Mouse (Mus musculus) hindbrain, postnatal 0 days (tissue): ENCODE results near the gene Olfr243. TPM values are rescaled to one million over a fixed set of nuclear protein-coding genes. Genes with fewer than 3 reads are reported as not detected.
"Not testable (repeated sequence)": the region's sequence is repeated elsewhere in the genome, so short reads cannot be mapped to it uniquely, and the experiment has no call there.

ENCODE experiments used
- ATAC-seq: fragments of 200-750 bp; cut with Nextera tagmentation; 2 replicates; pipeline ENCODE4 v1.8.0; 2017; ENCODE audit warnings: mild to moderate bottlenecking, moderate TSS enrichment, moderate library complexity
- DNase-seq: peaks from one replicate; pipeline ENCODE4 v3.0.0-alpha.2; 2015; ENCODE audit warnings: low spot score
- H3K27ac ChIP-seq: fragments of 300-500 bp; sonication (generic); 2 replicates; pipeline ENCODE4 v1.5.1; 2014; ENCODE audit warnings: mild to moderate bottlenecking
- H3K27me3 ChIP-seq: fragments of 300-500 bp; sonication (generic); 2 replicates; pipeline ENCODE4 v1.6.1; 2014; ENCODE audit warnings: low read length, mixed read lengths; ENCODE audit not compliant: insufficient read depth
- H3K36me3 ChIP-seq: fragments of 300-500 bp; sonication (generic); 2 replicates; pipeline ENCODE4 v1.6.1; 2014; ENCODE audit warnings: low read length, mixed read lengths; ENCODE audit not compliant: insufficient read depth
- H3K4me1 ChIP-seq: fragments of 300-500 bp; sonication (generic); 2 replicates; pipeline ENCODE4 v1.6.1; 2014; ENCODE audit warnings: antibody characterized with exemption, low read length, mixed read lengths; ENCODE audit not compliant: insufficient read depth
- H3K4me2 ChIP-seq: fragments of 300-500 bp; sonication (generic); 2 replicates; pipeline ENCODE4 v1.6.1; 2014; ENCODE audit warnings: low read depth, mild to moderate bottlenecking, low read length, moderate library complexity, mixed read lengths
- H3K4me3 ChIP-seq: fragments of 300-500 bp; sonication (generic); 2 replicates; pipeline ENCODE4 v1.5.1; 2014; ENCODE audit warnings: low read length
- H3K9ac ChIP-seq: fragments of 300-500 bp; sonication (generic); replicated peaks from 2 replicates; pipeline ENCODE4 v1.6.1; 2014; ENCODE audit warnings: mild to moderate bottlenecking, low read length, moderate library complexity, mixed read lengths
- H3K9me3 ChIP-seq: fragments of 300-500 bp; sonication (generic); 2 replicates; pipeline ENCODE4 v1.6.1; 2016; ENCODE audit warnings: low read length, mixed read lengths
- CTCF ChIP-seq: IDR thresholded peaks from 2 replicates; pipeline ENCODE4 v1.5.1; 2016; ENCODE audit warnings: antibody characterized with exemption, control low read depth, low read depth
- WGBS: fragments of 180-500 bp; shearing (Covaris S2); extraction: QIAGEN DNeasy Blood & Tissue Kit; methylation state at CpG from one replicate; pipeline ENCODE4 v1.1.7; 2014; 5-methylcytosine and 5-hydroxymethylcytosine counted together
- polyA plus RNA-seq: library from polyadenylated mRNA; unstranded; fragments of >200 nt; fragmentation: Nextera tagmentation; extraction: Ambion mirVana; gene quantifications from 2 replicates; pipeline ENCODE4 v1.2.1, GENCODE M21; 2015
- total RNA-seq: library from RNA; depleted of rRNA; stranded (reverse); fragments of >200 nt; gene quantifications from 2 replicates; pipeline ENCODE4 v1.2.3, GENCODE M21; 2014; rRNA removed

The Olfr243 gene
- total RNA-seq = not detected in 2 replicates
- not detected in 2 replicates for polyA plus RNA-seq

DNA sequence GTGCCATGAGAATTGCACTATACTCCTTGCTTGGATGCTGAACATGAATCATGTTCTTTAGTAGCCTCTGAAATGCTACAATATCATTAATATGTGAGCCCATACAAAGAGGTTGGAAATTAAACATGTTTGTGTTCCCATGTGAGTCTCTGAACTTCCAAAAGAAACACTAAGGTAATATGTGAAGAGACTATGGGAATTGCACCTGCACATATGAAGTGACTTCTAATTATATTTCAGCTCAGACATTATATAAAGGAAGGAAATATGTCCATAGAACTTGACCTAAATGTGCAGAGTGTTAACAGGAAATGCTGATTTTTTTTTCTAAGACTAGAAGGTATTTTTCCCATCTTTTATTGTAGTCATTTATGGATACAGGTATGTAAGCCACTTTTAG lies at the start of gene Olfr243:
Gene Olfr243 (plus strand): TSS at position 301 of the 400 bp plus-strand sequence.
- TF ChIP-seq CTCF = no peak
- ATAC-seq = no peak
- no peaks in the 10 kb centered on the region for H3K9me3 ChIP-seq

DNA sequence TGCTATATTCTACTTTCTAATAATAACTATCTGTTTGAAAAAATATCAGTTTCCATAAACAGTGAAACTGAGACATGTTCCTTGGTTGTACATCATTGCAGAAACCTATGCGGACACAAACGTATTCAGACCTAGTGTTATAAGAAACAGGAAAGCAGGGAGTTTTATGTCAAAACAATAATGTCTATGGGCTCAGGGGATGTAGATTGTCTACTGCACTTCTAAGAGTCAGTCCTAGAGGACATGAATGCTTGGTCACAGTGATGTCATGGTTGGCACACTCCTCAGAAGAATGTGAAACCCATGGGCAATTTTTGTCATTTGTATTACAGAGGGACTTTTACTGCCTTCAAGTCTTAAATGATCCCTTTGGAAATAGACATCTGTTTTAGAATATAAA lies 43.4 kb upstream of the Olfr243 start, which contains the start of gene Olfr624:
Gene Olfr624 (minus strand): TSS at position 101 of the 400 bp plus-strand sequence.
- Histone ChIP-seq H3K9ac (no peak within 1 kb of the TSS), H3K9me3 (no peaks in the 10 kb centered on the region), H3K4me2 (no peak within 1 kb of the TSS), H3K36me3 (no peaks in the 10 kb centered on the region), H3K4me1 (no peaks in the 10 kb centered on the region), H3K4me3 (no peak within 1 kb of the TSS), H3K27ac (no peak within 1 kb of the TSS), H3K27me3 (no peaks in the 10 kb centered on the region)
- DNase-seq (no peak), ATAC-seq (no peak)
- 94% methylated on average over 2 of the region's 2 CpGs for WGBS
- TF ChIP-seq CTCF = no peak

More for the DNA sequence above, at the start of gene Olfr243:
- Histone ChIP-seq H3K27me3 (no peaks in the 10 kb centered on the region), H3K36me3 (no peaks in the 10 kb centered on the region), H3K4me3 (no peak within 1 kb of the TSS), H3K4me1 (no peaks in the 10 kb centered on the region), H3K9ac (no peak within 1 kb of the TSS), H3K4me2 (no peak within 1 kb of the TSS), H3K27ac (no peak within 1 kb of the TSS)
- DNase-seq = no peak

DNA sequence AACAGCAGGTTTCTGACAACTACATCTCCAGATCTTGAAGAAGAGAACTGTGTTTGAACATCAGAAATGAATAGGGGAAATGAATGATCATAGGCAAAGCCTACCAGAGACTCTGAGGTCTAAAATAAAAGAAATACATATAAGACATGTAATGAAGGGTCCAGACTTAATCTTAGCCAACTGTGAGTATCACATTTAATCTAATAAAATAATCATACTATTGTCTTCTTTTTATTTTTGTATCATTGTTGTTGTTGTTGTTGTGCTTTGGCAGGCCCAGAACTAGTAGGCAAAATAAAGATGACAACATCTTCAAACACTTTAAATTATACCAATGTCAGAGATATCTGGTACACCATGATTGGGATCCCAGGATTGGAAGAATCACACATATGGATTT lies 32.1 kb upstream of the Olfr243 start, which contains the start of gene Olfr625-ps1:
Gene Olfr625-ps1 (plus strand): TSS at position 301 of the 400 bp plus-strand sequence.
- Histone ChIP-seq H3K36me3 (no peaks in the 10 kb centered on the region), H3K27me3 (no peaks in the 10 kb centered on the region), H3K4me1 (no peaks in the 10 kb centered on the region), H3K27ac (no peak within 1 kb of the TSS), H3K9ac (no peak within 1 kb of the TSS), H3K4me2 (no peak within 1 kb of the TSS), H3K4me3 (no peak within 1 kb of the TSS), H3K9me3 (no peaks in the 10 kb centered on the region)
- ATAC-seq (no peak), DNase-seq (no peak)
- no peak for TF ChIP-seq CTCF

DNA sequence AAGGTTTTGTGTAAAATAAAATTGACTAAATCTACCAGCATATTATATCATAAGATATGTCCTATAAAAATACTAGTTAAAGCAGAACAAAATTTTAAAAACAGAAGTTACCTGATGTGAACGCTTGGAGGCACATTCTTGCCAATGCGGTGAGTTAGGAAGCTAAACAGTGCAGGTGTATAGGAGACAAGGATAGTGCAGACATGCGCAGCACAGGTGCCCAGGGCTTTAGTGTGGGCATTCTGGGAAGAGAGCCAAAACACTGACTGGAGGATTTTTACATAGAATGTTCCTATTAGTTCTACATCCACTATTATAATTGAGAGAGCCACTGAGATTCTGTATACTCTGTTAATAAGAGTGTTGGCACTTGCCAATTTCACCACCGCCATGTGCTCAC lies 15.0 kb upstream of the Olfr243 start:
- Histone ChIP-seq H3K4me1 (no peaks in the 10 kb centered on the region), H3K27ac (no peak overlapping the region), H3K36me3 (no peaks in the 10 kb centered on the region), H3K4me3 (no peak overlapping the region), H3K4me2 (no peak overlapping the region), H3K9ac (no peak overlapping the region), H3K9me3 (no peaks in the 10 kb centered on the region), H3K27me3 (no peaks in the 10 kb centered on the region)
- WGBS = 80% methylated on average over 4 of the region's 4 CpGs
- ATAC-seq = no peak
- peak; percentile 28 for DNase-seq
- TF ChIP-seq CTCF = no peak

- Histone ChIP-seq H3K27me3 (no peaks in the 10 kb centered on the region), H3K27ac (no peak overlapping the region), H3K4me1 (no peaks in the 10 kb centered on the region), H3K36me3 (no peaks in the 10 kb centered on the region), H3K4me2 (no peak overlapping the region), H3K9ac (no peak overlapping the region), H3K4me3 (no peak overlapping the region), H3K9me3 (no peaks in the 10 kb centered on the region)
- no peak for DNase-seq
- 0 out of 2 replicates have a peak, but pooled peaks have one; percentile 6 for TF ChIP-seq CTCF
- WGBS = 41% methylated on average over 2 of the region's 2 CpGs
- no peak for ATAC-seq
These were observed 2.4 kb upstream of the Olfr243 start for GRCm38 (mm10) chr7:103712024-103712423.

DNA sequence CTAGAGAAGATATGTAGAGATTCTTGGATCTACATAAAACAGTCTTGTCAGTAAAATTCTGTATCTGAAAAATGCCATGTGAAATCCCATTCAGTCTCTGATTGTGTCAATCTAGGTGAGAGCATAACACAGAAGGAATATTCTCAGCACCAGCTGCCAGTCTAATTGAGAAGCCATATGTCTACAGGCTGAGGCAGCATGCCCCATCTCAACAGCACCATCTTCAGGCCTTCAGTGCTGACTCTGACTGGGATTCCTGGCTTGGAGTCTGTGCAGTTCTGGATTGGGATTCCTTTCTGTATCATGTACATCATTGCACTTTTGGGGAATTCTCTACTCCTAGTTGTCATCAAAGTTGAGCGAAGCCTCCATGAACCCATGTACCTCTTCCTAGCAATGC lies 1.9 kb downstream of the Olfr243 start:
- 89% methylated on average over 1 of the region's 1 CpGs for WGBS
- H3K9ac ChIP-seq, DNase-seq: not testable (repeated sequence)

GRCm38 (mm10) chr7:103730074-103730473 lies 15.6 kb downstream of the Olfr243 start, which contains the start of gene Olfr628:
Gene Olfr628 (plus strand): TSS chr7:103730374.
- no peaks in the 10 kb centered on the region for H3K27me3 ChIP-seq

More for the DNA sequence above, 1.9 kb downstream of the Olfr243 start:
- H3K4me3 ChIP-seq, H3K36me3 ChIP-seq, H3K27ac ChIP-seq, ATAC-seq, H3K4me1 ChIP-seq, H3K9me3 ChIP-seq, H3K27me3 ChIP-seq, H3K4me2 ChIP-seq: not testable (repeated sequence)

More at GRCm38 (mm10) chr7:103730074-103730473, 15.6 kb downstream of the Olfr243 start, which contains the start of gene Olfr628:
- Histone ChIP-seq H3K27ac (no peak within 1 kb of the TSS), H3K4me1 (no peaks in the 10 kb centered on the region), H3K4me3 (no peak within 1 kb of the TSS), H3K36me3 (no peaks in the 10 kb centered on the region), H3K9ac (no peak within 1 kb of the TSS), H3K4me2 (no peak within 1 kb of the TSS), H3K9me3 (no peaks in the 10 kb centered on the region)
- DNase-seq = no peak
- no peak for ATAC-seq
- no peak for TF ChIP-seq CTCF
- WGBS = 91% methylated on average over 1 of the region's 1 CpGs
